Mouse (Mus musculus) layer of hippocampus, adult 18-20 months (tissue): ENCODE results near the gene Tesmin. TPM values are rescaled to one million over a fixed set of nuclear protein-coding genes. Genes with fewer than 3 reads are reported as not detected.

Source experiments
- DNase-seq, 2 experiments: peaks; one replicate each; pipeline ENCODE4 v3.0.0; 2022; ENCODE audit warnings: low spot score in 2 of 2
- total RNA-seq, 2 experiments: library from RNA; stranded (reverse); gene quantifications; 2 replicates each; pipeline ENCODE4 v1.2.3; 2021

Gene Tesmin
- total RNA-seq, 2 experiments from 2014 or later: 0.12 to 0.48 TPM

- DNase-seq: no peak
Observed at GRCm38 (mm10) chr19:3440667-3441066, 52.0 kb downstream of the Tesmin start.

GRCm38 (mm10) chr19:3441092-3441491 is 52.4 kb downstream of the Tesmin start:
- no peak for DNase-seq

GRCm38 (mm10) chr19:3447348-3447747 is 58.7 kb downstream of the Tesmin start:
- DNase-seq: no peak

- DNase-seq: no peak
Observed at GRCm38 (mm10) chr19:3449248-3449647, 60.6 kb downstream of the Tesmin start.

- DNase-seq: no peak
Observed at GRCm38 (mm10) chr19:3450714-3451113, 62.1 kb downstream of the Tesmin start.

GRCm38 (mm10) chr19:3451170-3451569 is 62.5 kb downstream of the Tesmin start:
- peak; percentile 64 to 89 for DNase-seq

GRCm38 (mm10) chr19:3451649-3452048 is 63.0 kb downstream of the Tesmin start:
- no peak for DNase-seq

Other genes starting within 250 kb of the Tesmin start
- 10 to 100 TPM; 47.2 to 58.4 TPM for gene Mrpl21, start 106.0 kb upstream of the Tesmin start, total RNA-seq
- gene Ighmbp2, start 105.8 kb upstream of the Tesmin start, total RNA-seq: 10 to 100 TPM in 1 of 2 experiments, 1 to 10 TPM in 1; 9.8 to 10.6 TPM
- gene Cpt1a, start 66.5 kb upstream of the Tesmin start, total RNA-seq: 10 to 100 TPM; 24.3 to 24.7 TPM
- gene Gal, start 25.7 kb downstream of the Tesmin start, total RNA-seq: 1 to 10 TPM in 1 of 2 experiments, under 1 TPM in 1; 0.69 to 1.2 TPM
- gene Ppp6r3, start 186.9 kb downstream of the Tesmin start, total RNA-seq: 10 to 100 TPM; 80.5 to 84.5 TPM